18 mouse cellular contexts compared by ENCODE assay signal in genomic region chr9:20601270-20601669, GRCm38 (mm10). TPM values are rescaled to one million over a fixed set of nuclear protein-coding genes. Genes with fewer than 3 reads are reported as not detected.
DNase-seq lines count a peak whose midpoint lies in the region; ATAC-seq lines count a peak whose summit lies in the region.
"Had no signal": no experiment of that assay in that cellular context is flagged by ENCODE, and none has a peak within 500 bp of the region (broad histone marks: within the 10 kb centered on the region; RNA-seq: fewer than 3 reads in every experiment).

No protein-coding gene starts in this region.

- intact Hi-C loops in left cerebral cortex, postnatal 4 days (cut with DNase I), result no loop called here

- ATAC-seq in common myeloid progenitor, adult 5-6 weeks (replicated peaks; ENCODE audit: low read depth, poor library complexity, severe bottlenecking), result 0 out of 2 replicates have a peak, but pooled peaks have one; percentile 36
- ATAC-seq in megakaryocyte progenitor cell, adult 5-6 weeks (replicated peaks; ENCODE audit: poor library complexity), result peak; percentile 68
- ATAC-seq in frontal cortex, adult (ENCODE audit: low TSS enrichment), result no peak
- ATAC-seq: forebrain, embryonic 15.5 days had no signal

- DNase-seq in B cell, adult 2 months, result peak; percentile 3 to 5
- no peak for DNase-seq in left cerebral cortex, postnatal 4 days
- no peak for DNase-seq in lung, postnatal 10 days
- DNase-seq: adrenal gland, adult 2 months; adrenal gland, postnatal 14 days; cerebellum, adult 11 months; cerebellum, adult 2 months; cerebellum, adult 9-11 months; cerebellum, postnatal 25 days; embryo, embryonic 11 days; gastrocnemius, adult 2 months; gastrocnemius, postnatal 14 days; heart, adult 2 months; heart, postnatal 14 days had no signal

RNA-seq across cellular contexts. Expression of gene Zfp846, which starts 20.2 kb away (rescaled TPM):
- total RNA-seq in common myeloid progenitor, adult 5-6 weeks (2017), result 5.2 and 8.8 TPM in 2 replicates
- 9.5 and 12.0 TPM in 2 replicates for total RNA-seq in megakaryocyte progenitor cell, adult 5-6 weeks (2015)
- total RNA-seq in megakaryocyte progenitor cell, adult 5-6 weeks (2017), result 4.7 and 5.6 TPM in 2 replicates
- 10 to 100 TPM; 44.4 to 51.5 TPM for total RNA-seq in left cerebral cortex, postnatal 4 days (2021)

RNA-seq across cellular contexts. Expression of gene Ubl5, which starts 41.4 kb away (rescaled TPM):
- 87.1 and 102 TPM in 2 replicates for total RNA-seq in common myeloid progenitor, adult 5-6 weeks (2017)
- total RNA-seq in megakaryocyte progenitor cell, adult 5-6 weeks (2015), result 420 and 464 TPM in 2 replicates
- 94.8 and 151 TPM in 2 replicates for total RNA-seq in megakaryocyte progenitor cell, adult 5-6 weeks (2017)
- total RNA-seq in left cerebral cortex, postnatal 4 days (2021), result 100 to 1,000 TPM; 298 to 308 TPM

RNA-seq across cellular contexts. Expression of gene Fbxl12, which starts 43.3 kb away (rescaled TPM):
- total RNA-seq in common myeloid progenitor, adult 5-6 weeks (2017), result 6.5 and 8.2 TPM in 2 replicates
- 8.3 and 17.3 TPM in 2 replicates for total RNA-seq in megakaryocyte progenitor cell, adult 5-6 weeks (2015)
- total RNA-seq in megakaryocyte progenitor cell, adult 5-6 weeks (2017), result 4.2 and 6.4 TPM in 2 replicates
- total RNA-seq in left cerebral cortex, postnatal 4 days (2021), result 10 to 100 TPM; 21.9 to 25.4 TPM

RNA-seq across cellular contexts. Expression of gene Pin1, which starts 50.6 kb away (rescaled TPM):
- 9.5 and 16.3 TPM in 2 replicates for total RNA-seq in common myeloid progenitor, adult 5-6 weeks (2017)
- 14.7 and 18.5 TPM in 2 replicates for total RNA-seq in megakaryocyte progenitor cell, adult 5-6 weeks (2015)
- 14.7 and 19.1 TPM in 2 replicates for total RNA-seq in megakaryocyte progenitor cell, adult 5-6 weeks (2017)
- total RNA-seq in left cerebral cortex, postnatal 4 days (2021), result 10 to 100 TPM; 27.0 to 28.4 TPM

Comparison
In these comparisons a context has a peak if more than half of its experiments do, and no peak if none do; other contexts are left out.
1. DNase-seq: peak in B cell, adult 2 months (2 of 2); none in left cerebral cortex, postnatal 4 days (single experiment) and lung, postnatal 10 days (single experiment).